Mouse (Mus musculus) B cell, adult 2 months (primary cell): Measurements from ENCODE around the gene Klf2.

Experiments
- DNase-seq, 2 experiments: peaks; one replicate each; pipeline ENCODE4 v3.0.0; 2022

The Klf2 gene

GRCm38 (mm10) chr8:72334144-72334641 lies 15.4 kb downstream of the Klf2 start:
- no peak for DNase-seq

GRCm38 (mm10) chr8:72336273-72336672 lies 17.4 kb downstream of the Klf2 start:
- no peak for DNase-seq

- DNase-seq: no peak
These were observed 18.2 kb downstream of the Klf2 start for GRCm38 (mm10) chr8:72337034-72337433.

- peak in 1 of 2 experiments; percentile 20 for DNase-seq
These were observed 23.9 kb downstream of the Klf2 start for GRCm38 (mm10) chr8:72342556-72343300.

GRCm38 (mm10) chr8:72343725-72344124 lies 24.9 kb downstream of the Klf2 start:
- peak; percentile 51 to 58 for DNase-seq

- no peak for DNase-seq
These were observed 28.7 kb downstream of the Klf2 start for GRCm38 (mm10) chr8:72347553-72347952.

GRCm38 (mm10) chr8:72348114-72348513 lies 29.3 kb downstream of the Klf2 start:
- DNase-seq: peak; percentile 68 to 69

- no peak for DNase-seq
These were observed 30.1 kb downstream of the Klf2 start for GRCm38 (mm10) chr8:72348956-72349355.

GRCm38 (mm10) chr8:72349838-72350237 lies 31.0 kb downstream of the Klf2 start:
- DNase-seq: peak; percentile 47 to 48

- DNase-seq: peak; percentile 73 to 75
These were observed 31.9 kb downstream of the Klf2 start for GRCm38 (mm10) chr8:72350727-72351126.

GRCm38 (mm10) chr8:72351405-72352005 lies 32.7 kb downstream of the Klf2 start:
- peak in 1 of 2 experiments; percentile 37 for DNase-seq

- no peak for DNase-seq
These were observed 34.3 kb downstream of the Klf2 start for GRCm38 (mm10) chr8:72352951-72353699.

GRCm38 (mm10) chr8:72353700-72354045 lies 34.8 kb downstream of the Klf2 start:
- DNase-seq: no peak

GRCm38 (mm10) chr8:72354272-72354671 lies 35.4 kb downstream of the Klf2 start:
- peak; percentile 83 to 86 for DNase-seq

GRCm38 (mm10) chr8:72356593-72356992 lies 37.8 kb downstream of the Klf2 start:
- DNase-seq: peak in 1 of 2 experiments; percentile 21

GRCm38 (mm10) chr8:72360162-72360561 lies 41.3 kb downstream of the Klf2 start:
- peak; percentile 56 to 57 for DNase-seq

GRCm38 (mm10) chr8:72362754-72363153 lies 43.9 kb downstream of the Klf2 start:
- DNase-seq: no peak

GRCm38 (mm10) chr8:72363457-72363856 lies 44.6 kb downstream of the Klf2 start:
- DNase-seq: peak; percentile 40 to 45

- peak; percentile 59 to 64 for DNase-seq
These were observed 46.2 kb downstream of the Klf2 start for GRCm38 (mm10) chr8:72365016-72365415.

- peak; percentile 91 to 93 for DNase-seq
These were observed 47.0 kb downstream of the Klf2 start for GRCm38 (mm10) chr8:72365826-72366225.

- DNase-seq: no peak
These were observed 47.6 kb downstream of the Klf2 start for GRCm38 (mm10) chr8:72366435-72366834.
